Mouse (Mus musculus) limb, embryonic 14.5 days (tissue): ENCODE measurements at regions not wholly inside any gene's neighbourhood (a gene's known extent, or its start where the extent isn't known, plus 50 kb on each side); places are given as distances from the start of the nearest gene placed in this dataset.

ENCODE experiments used
- ATAC-seq: fragments of 200-750 bp; cut with Nextera tagmentation; 2 replicates; pipeline ENCODE4 v1.8.0; 2017; ENCODE audit warnings: low read depth, moderate number of reproducible peaks, moderate TSS enrichment; ENCODE audit not compliant: low FRiP score
- DNase-seq: peaks from one replicate; pipeline ENCODE4 v3.0.0-alpha.2; 2015; ENCODE audit warnings: low spot score
- H3K27ac ChIP-seq: fragments of 300-500 bp; sonication (generic); replicated peaks from 2 replicates; pipeline ENCODE4 v1.5.1; 2014; ENCODE audit warnings: low read depth, mild to moderate bottlenecking, low read length, moderate library complexity, mixed read lengths
- H3K27me3 ChIP-seq: fragments of 300-500 bp; sonication (generic); 2 replicates; pipeline ENCODE4 v1.6.1; 2014; ENCODE audit warnings: low read length, mixed read lengths; ENCODE audit not compliant: control insufficient read depth, insufficient read depth
- H3K36me3 ChIP-seq: fragments of 300-500 bp; sonication (generic); 2 replicates; pipeline ENCODE4 v1.6.1; 2014; ENCODE audit warnings: mild to moderate bottlenecking, low read length, moderate library complexity, mixed read lengths; ENCODE audit not compliant: control insufficient read depth, insufficient read depth
- H3K4me1 ChIP-seq: fragments of 300-500 bp; sonication (generic); 2 replicates; pipeline ENCODE4 v1.6.1; 2014; ENCODE audit warnings: antibody characterized with exemption, low read length, mixed read lengths; ENCODE audit not compliant: control insufficient read depth, insufficient read depth
- H3K4me2 ChIP-seq: fragments of 300-500 bp; sonication (generic); replicated peaks from 2 replicates; pipeline ENCODE4 v1.6.1; 2014; ENCODE audit warnings: low read depth, mild to moderate bottlenecking, low read length, moderate library complexity; ENCODE audit not compliant: severe bottlenecking
- H3K4me3 ChIP-seq: fragments of 300-500 bp; sonication (generic); replicated peaks from 2 replicates; pipeline ENCODE4 v1.5.1; 2014; ENCODE audit warnings: low read length
- H3K9ac ChIP-seq: fragments of 300-500 bp; sonication (generic); 2 replicates; pipeline ENCODE4 v1.6.1; 2014; ENCODE audit warnings: mild to moderate bottlenecking, low read depth, low read length, moderate library complexity; ENCODE audit not compliant: severe bottlenecking
- H3K9me3 ChIP-seq: fragments of 300-500 bp; sonication (generic); 2 replicates; pipeline ENCODE4 v1.6.1; 2016; ENCODE audit warnings: low read length; ENCODE audit not compliant: control insufficient read depth
- POLR2A ChIP-seq: fragments of 200-500 bp; IDR thresholded peaks from 2 replicates; pipeline ENCODE4 v1.8.0; 2012; ENCODE audit warnings: inconsistent platforms, mild to moderate bottlenecking, moderate library complexity, borderline replicate concordance; ENCODE audit not compliant: insufficient read depth, insufficient read length; ENCODE audit errors: extremely low read depth
- WGBS: fragments of 180-500 bp; shearing (Covaris S2); extraction: QIAGEN DNeasy Blood & Tissue Kit; methylation state at CpG from one replicate; pipeline ENCODE4 v1.1.7; 2014; 5-methylcytosine and 5-hydroxymethylcytosine counted together

DNA sequence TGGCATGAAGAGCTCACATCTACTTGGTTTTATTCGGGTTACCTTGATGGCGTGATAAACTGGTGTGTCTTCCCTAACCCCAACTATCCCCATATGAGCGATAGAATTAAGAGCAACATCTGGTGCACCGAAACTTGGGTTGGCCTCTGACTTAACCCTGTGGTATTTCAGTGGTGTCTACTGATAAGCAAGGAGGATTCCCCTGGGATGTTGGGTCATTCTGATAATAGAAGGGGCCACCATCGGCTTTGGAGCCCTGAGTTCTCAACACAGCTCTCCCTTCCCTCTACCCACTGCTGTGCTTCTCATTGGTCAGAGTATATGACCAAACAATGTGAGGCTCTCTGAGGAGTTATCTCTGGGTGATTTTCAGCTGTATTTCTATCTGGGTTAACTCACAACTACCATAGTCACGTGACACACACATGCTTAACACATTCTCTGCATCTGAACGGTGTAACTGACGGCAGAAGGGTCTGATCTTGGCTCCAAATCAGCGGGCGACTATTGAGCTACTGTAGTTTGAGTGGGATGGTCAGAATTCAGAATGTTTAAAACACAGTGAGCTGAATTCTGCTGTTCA is 212.8 kb upstream of the Prox1 start:
- no peaks in the 10 kb centered on the region for H3K9me3 ChIP-seq
- H3K27ac ChIP-seq: no peak overlapping the region
- no peak overlapping the region for H3K9ac ChIP-seq
- WGBS: 82% methylated on average over 10 of the region's 10 CpGs
- H3K27me3 ChIP-seq: 0 out of 2 replicates have a peak, but pooled peaks cover 8% of the 10 kb centered on the region
- ATAC-seq (no peak), DNase-seq (no peak)
- no peak overlapping the region for H3K4me2 ChIP-seq
- H3K4me1 ChIP-seq: no peaks in the 10 kb centered on the region
- H3K36me3 ChIP-seq: no peaks in the 10 kb centered on the region
- no peak for TF ChIP-seq POLR2A
- no peak overlapping the region for H3K4me3 ChIP-seq

DNA sequence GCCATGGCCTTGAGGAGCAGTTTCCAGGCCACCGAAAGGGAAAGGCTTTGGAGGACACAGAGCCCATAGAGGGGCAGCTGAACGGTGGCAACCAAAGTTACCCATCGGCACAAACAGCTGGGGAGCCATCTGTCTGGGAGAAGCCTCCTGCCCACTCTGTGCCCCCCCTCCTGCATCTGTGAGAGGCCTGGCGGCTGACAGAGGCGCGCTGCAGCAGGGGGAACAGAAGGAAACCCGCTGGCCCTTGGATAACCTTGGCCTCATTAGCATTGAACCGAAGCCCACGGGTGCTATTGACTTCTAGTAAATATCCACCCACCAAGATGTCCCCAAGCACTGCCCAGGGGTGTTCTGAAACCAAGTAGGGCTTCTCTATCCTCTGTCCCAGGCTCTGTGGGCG is 209.6 kb upstream of the Prox1 start:
- no peak for DNase-seq
- H3K27me3 ChIP-seq: 0 out of 2 replicates have a peak, but pooled peaks cover 8% of the 10 kb centered on the region

DNA sequence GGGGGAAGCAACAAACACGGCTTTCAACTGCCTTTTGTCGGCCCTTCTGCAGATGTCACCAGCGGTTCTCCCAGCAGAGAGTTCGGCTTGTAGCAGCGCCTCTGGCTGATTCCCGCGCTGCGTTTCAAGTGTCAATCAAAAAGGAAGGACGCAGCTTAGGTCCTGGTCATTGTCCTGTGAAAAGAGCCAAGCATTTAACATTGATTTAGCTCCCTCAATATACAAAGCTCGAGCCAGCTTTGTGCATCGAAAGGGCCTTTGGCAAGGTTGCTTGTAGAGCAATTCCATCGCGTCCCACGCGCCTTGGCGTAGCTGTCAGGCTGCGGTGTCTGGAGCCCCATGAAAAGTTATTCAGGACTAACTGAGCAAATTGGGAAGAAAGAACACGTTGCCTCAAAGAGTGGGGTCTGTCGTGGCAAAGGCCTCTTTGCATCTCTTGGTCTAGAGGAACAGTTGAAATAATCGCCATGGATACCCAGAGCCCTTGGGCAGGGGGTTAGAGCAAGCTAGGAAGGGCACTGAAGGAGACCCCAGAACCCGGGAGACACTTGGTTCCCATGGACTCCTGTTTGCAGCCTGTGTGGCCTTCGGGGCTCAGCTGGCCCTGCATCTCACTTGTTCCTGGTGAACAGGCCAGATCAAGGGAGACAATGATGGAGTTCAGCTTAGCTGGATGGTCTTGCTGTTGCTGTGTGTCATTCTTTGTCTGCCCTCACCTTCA is 204.8 kb upstream of the Prox1 start:
- WGBS: 68% methylated on average over 22 of the region's 22 CpGs
- ATAC-seq: no peak
- H3K9me3 ChIP-seq: no peaks in the 10 kb centered on the region
- H3K27me3 ChIP-seq: no peaks in the 10 kb centered on the region
- no peak overlapping the region for H3K4me2 ChIP-seq
- H3K4me3 ChIP-seq: no peak overlapping the region
- no peaks in the 10 kb centered on the region for H3K4me1 ChIP-seq
- DNase-seq: no peak
- no peak overlapping the region for H3K9ac ChIP-seq
- H3K27ac ChIP-seq: no peak overlapping the region
- H3K36me3 ChIP-seq: no peaks in the 10 kb centered on the region
- TF ChIP-seq POLR2A: no peak

More for the DNA sequence above, 209.6 kb upstream of the Prox1 start:
- TF ChIP-seq POLR2A: no peak
- no peaks in the 10 kb centered on the region for H3K9me3 ChIP-seq
- H3K4me1 ChIP-seq: no peaks in the 10 kb centered on the region
- no peak overlapping the region for H3K4me3 ChIP-seq
- H3K9ac ChIP-seq: no peak overlapping the region
- ATAC-seq: no peak; the same call in 1 of the 2 replicates
- 49% methylated on average over 10 of the region's 10 CpGs for WGBS
- H3K36me3 ChIP-seq: no peaks in the 10 kb centered on the region
- H3K27ac ChIP-seq: no peak overlapping the region
- no peak overlapping the region for H3K4me2 ChIP-seq

DNA sequence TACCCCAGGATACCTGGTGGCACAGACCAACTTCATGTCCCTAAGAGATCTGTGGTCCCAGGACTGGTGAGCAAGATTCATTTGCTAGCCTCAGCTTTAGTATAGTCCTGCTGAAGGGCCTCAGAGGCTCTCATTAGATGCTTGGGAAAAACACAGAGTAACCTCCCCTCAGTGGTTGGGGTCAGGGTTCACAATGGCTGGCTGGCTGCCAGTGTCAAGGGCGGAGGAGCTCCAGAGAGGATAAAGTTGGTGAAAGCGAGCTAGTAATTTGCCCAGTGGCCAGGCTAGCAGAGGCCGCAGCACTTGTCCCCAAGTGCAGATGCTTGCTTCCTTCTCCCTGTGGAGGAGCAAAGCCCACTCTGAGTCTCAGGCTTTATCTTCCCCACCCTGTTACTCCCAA is 203.8 kb upstream of the Prox1 start:
- Histone ChIP-seq H3K4me2 (no peak overlapping the region), H3K27me3 (no peaks in the 10 kb centered on the region), H3K27ac (no peak overlapping the region), H3K4me3 (no peak overlapping the region), H3K9me3 (no peaks in the 10 kb centered on the region), H3K9ac (no peak overlapping the region), H3K4me1 (no peaks in the 10 kb centered on the region), H3K36me3 (no peaks in the 10 kb centered on the region)
- no peak for TF ChIP-seq POLR2A
- ATAC-seq (no peak), DNase-seq (no peak)
- 31% methylated on average over 3 of the region's 3 CpGs for WGBS

DNA sequence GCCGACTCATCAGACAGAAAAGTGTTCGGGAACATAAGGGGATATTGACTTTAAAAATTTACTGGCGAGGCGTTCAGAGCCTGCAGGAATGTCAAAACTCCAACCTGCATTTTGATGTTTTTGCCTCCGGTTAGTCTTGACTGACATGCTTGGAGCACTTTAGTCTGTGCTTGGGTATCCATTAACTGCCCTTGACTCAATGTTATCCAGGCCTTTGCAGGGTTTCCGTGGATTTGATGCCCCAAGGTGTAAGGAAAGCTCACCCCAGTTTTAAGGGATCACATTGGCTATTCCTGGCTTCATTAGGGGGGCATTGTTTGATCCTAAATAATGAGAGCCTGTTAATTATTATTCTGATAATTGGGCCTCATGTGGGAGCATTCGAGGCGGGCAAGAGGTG is 196.1 kb upstream of the Prox1 start:
- H3K9ac ChIP-seq: no peak overlapping the region
- 54% methylated on average over 8 of the region's 8 CpGs for WGBS
- H3K27ac ChIP-seq: no peak overlapping the region
- H3K4me1 ChIP-seq: no peaks in the 10 kb centered on the region
- no peaks in the 10 kb centered on the region for H3K9me3 ChIP-seq
- H3K27me3 ChIP-seq: peaks cover 8% of the 10 kb centered on the region; the same call in 1 of the 2 replicates
- no peak for ATAC-seq
- H3K36me3 ChIP-seq: no peaks in the 10 kb centered on the region
- DNase-seq: no peak
- no peak for TF ChIP-seq POLR2A
- no peak overlapping the region for H3K4me2 ChIP-seq
- no peak overlapping the region for H3K4me3 ChIP-seq
